Mouse (Mus musculus): ENCODE measurements around the gene Filip1. TPM values are rescaled to one million over a fixed set of nuclear protein-coding genes. Genes with fewer than 3 reads are reported as not detected.
A peak's percentile ranks its signal among the peaks of the same experiment; 100 is the strongest.

Filip1 gene
- total and polyA plus RNA-seq, 2 experiments from 2014 or later, result 5.9 to 9.2 TPM

DNA sequence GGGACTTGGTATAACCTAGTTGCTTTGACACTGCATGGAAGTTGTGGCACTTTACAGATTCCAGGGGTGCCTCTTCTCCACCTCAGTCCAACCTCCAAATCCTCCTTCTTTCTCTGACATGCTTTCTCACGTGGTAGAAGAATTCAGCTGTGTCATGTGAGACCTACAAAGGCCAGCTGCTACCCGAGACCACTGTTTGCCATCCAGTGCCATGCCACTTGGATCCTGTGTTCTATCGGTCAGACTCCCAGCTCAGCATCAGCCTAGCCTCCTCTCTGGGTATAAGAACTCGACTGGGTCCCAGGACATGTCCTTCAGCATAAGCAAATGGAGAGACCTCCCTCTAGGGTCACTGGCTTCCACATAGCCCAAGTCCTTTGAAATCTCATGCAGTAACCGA lies 47.6 kb downstream of the Filip1 start:
- ATAC-seq (no peak), DNase-seq (no peak)
- no peak overlapping the region for H3K27ac ChIP-seq (ENCODE audit: low read depth, low read length)
- H3K4me3 ChIP-seq (ENCODE audit: low read depth, low read length), result no peak overlapping the region
- no peak for TF ChIP-seq CTCF (IDR thresholded peaks at IDR 0.05; ENCODE audit: low read depth)
- H3K27me3 ChIP-seq (ENCODE audit: insufficient read depth, low read length), result no peaks in the 10 kb centered on the region
- no peaks in the 10 kb centered on the region for H3K4me1 ChIP-seq (ENCODE audit: insufficient read depth)
- no peak overlapping the region for H3K9ac ChIP-seq
- H3K9me3 ChIP-seq (ENCODE audit: low read length), result no peaks in the 10 kb centered on the region
- 81% methylated on average over 5 of the region's 5 CpGs for WGBS
- no peak overlapping the region for H3K4me2 ChIP-seq (ENCODE audit: low read depth)
- H3K36me3 ChIP-seq (ENCODE audit: insufficient read depth), result no peaks in the 10 kb centered on the region

DNA sequence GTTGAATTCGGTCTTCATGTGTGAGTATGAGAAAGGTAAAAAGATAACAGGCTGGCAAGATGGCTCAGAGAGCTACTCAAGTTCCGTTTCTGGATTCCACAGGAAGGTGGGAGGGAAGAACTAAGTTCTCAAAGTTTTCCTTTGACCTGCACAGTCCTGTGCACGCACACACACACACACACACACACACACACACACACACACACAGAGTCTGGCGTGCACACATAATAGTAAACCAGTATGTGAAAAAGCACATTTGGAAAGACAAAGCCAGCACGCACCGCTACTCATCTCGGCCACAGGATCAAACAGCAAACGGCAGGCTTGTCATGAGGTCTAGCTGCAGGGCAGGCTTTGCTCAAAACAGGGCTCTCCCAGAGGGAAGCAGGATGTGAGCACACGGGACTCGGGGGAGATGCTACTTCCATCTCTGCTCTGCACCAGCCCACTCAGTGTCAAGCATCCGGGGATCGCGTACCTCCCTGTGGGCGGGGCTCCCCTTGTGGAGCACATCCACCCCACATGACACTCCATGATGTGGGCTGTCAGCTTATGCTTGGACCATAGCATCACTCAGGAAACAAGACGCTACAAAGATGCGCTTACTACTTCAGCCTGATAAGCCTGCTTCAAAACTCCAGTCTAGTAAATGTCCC lies 50.9 kb downstream of the Filip1 start:
- peak; percentile 97 for ATAC-seq
- H3K9ac ChIP-seq, result peak overlapping the region; percentile 48
- TF ChIP-seq CTCF (IDR thresholded peaks at IDR 0.05; ENCODE audit: low read depth), result no peak

DNA sequence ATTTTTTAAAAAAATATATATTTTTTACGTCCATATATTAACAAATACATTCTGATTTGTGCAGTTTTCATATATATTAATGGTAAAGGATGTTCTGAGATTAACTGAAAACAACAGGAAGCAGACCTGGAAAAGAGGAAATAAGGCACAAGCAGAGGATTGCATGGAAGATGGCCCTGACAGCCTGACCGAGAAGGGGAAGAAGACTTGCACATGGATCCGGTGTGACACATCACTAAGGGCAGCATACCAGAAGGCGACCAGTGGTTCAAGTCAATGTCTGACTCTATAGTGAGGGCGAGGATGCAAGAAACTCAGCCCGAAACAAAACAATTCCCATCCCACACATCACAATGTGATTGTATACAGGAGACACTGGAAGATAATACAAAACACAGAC lies 52.2 kb downstream of the Filip1 start:
- Histone ChIP-seq H3K4me3 (ENCODE audit: low read depth, low read length) (no peak overlapping the region), H3K4me2 (ENCODE audit: low read depth) (no peak overlapping the region), H3K9ac (no peak overlapping the region), H3K27me3 (ENCODE audit: insufficient read depth, low read length) (no peaks in the 10 kb centered on the region), H3K36me3 (ENCODE audit: insufficient read depth) (no peaks in the 10 kb centered on the region), H3K27ac (ENCODE audit: low read depth, low read length) (no peak overlapping the region), H3K4me1 (ENCODE audit: insufficient read depth) (no peaks in the 10 kb centered on the region), H3K9me3 (ENCODE audit: low read length) (no peaks in the 10 kb centered on the region)
- ATAC-seq, result no peak
- no peak for TF ChIP-seq CTCF (IDR thresholded peaks at IDR 0.05; ENCODE audit: low read depth)
- 84% methylated on average over 6 of the region's 6 CpGs for WGBS
- no peak for DNase-seq

More for the DNA sequence above, 50.9 kb downstream of the Filip1 start:
- Histone ChIP-seq H3K4me1 (ENCODE audit: insufficient read depth) (no peaks in the 10 kb centered on the region), H3K36me3 (ENCODE audit: insufficient read depth) (no peaks in the 10 kb centered on the region), H3K27me3 (ENCODE audit: insufficient read depth, low read length) (no peaks in the 10 kb centered on the region), H3K4me2 (ENCODE audit: low read depth) (peak overlapping the region; percentile 39), H3K9me3 (ENCODE audit: low read length) (no peaks in the 10 kb centered on the region), H3K27ac (ENCODE audit: low read depth, low read length) (0 out of 2 replicates have a peak overlapping the region, but pooled peaks have one; percentile 9), H3K4me3 (ENCODE audit: low read depth, low read length) (peak overlapping the region; percentile 28)
- WGBS, result 43% methylated on average over 16 of the region's 16 CpGs
- peak; percentile 63 for DNase-seq

DNA sequence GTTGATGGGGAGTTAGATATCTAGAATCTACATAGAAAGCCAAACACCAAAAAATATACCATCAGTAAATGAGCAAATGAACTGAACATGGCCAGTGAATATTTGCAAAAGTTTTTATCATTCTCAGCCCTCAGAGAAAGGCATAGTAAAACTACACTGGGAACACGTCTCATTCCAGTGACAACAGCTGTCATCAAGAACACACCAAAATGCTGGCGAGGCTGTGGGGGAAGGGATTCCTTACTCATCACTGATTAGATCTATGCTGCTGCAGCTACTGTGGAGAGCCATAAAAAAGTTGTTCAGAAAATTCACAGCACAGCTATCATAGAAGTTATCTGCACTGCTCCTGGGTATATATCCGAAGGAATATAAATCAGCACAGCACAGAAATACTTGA lies 54.3 kb downstream of the Filip1 start:
- Histone ChIP-seq H3K36me3 (ENCODE audit: insufficient read depth) (no peaks in the 10 kb centered on the region), H3K9me3 (ENCODE audit: low read length) (no peaks in the 10 kb centered on the region), H3K9ac (no peak overlapping the region), H3K4me2 (ENCODE audit: low read depth) (no peak overlapping the region), H3K27me3 (ENCODE audit: insufficient read depth, low read length) (no peaks in the 10 kb centered on the region), H3K4me1 (ENCODE audit: insufficient read depth) (no peaks in the 10 kb centered on the region), H3K27ac (ENCODE audit: low read depth, low read length) (no peak overlapping the region), H3K4me3 (ENCODE audit: low read depth, low read length) (no peak overlapping the region)
- 75% methylated on average over 3 of the region's 3 CpGs for WGBS
- ATAC-seq, result no peak
- no peak for TF ChIP-seq CTCF (IDR thresholded peaks at IDR 0.05; ENCODE audit: low read depth)
- DNase-seq, result no peak

DNA sequence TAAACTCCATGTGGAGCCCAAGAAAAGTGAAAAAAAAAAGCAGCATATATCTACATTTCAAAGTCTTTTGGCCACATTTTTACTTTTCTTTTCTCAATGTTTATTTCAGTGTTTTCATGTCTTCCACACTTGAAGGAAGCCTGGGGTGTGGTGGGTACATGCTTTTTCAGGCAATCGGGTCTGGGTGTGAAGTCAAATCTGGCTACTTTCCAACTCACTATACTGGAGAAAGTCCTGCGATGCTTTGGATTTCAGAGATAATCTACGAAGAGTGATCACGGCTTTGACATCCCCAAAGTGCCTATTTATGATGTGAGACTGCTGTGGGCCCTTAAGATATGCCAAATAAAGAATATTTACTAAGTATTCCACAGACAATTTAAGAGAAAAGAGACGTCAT lies 57.7 kb downstream of the Filip1 start:
- H3K9ac ChIP-seq, result no peak overlapping the region
- no peak overlapping the region for H3K4me3 ChIP-seq (ENCODE audit: low read depth, low read length)
- DNase-seq (peak; percentile 33), ATAC-seq (peak; percentile 42; the same call in 1 of the 2 replicates)
- H3K27ac ChIP-seq (ENCODE audit: low read depth, low read length), result no peak overlapping the region
- WGBS, result 66% methylated on average over 5 of the region's 5 CpGs
- no peaks in the 10 kb centered on the region for H3K36me3 ChIP-seq (ENCODE audit: insufficient read depth)
- no peaks in the 10 kb centered on the region for H3K27me3 ChIP-seq (ENCODE audit: insufficient read depth, low read length)
- H3K4me1 ChIP-seq (ENCODE audit: insufficient read depth), result no peaks in the 10 kb centered on the region
- H3K4me2 ChIP-seq (ENCODE audit: low read depth), result no peak overlapping the region
- no peak for TF ChIP-seq CTCF (IDR thresholded peaks at IDR 0.05; ENCODE audit: low read depth)
- no peaks in the 10 kb centered on the region for H3K9me3 ChIP-seq (ENCODE audit: low read length)

DNA sequence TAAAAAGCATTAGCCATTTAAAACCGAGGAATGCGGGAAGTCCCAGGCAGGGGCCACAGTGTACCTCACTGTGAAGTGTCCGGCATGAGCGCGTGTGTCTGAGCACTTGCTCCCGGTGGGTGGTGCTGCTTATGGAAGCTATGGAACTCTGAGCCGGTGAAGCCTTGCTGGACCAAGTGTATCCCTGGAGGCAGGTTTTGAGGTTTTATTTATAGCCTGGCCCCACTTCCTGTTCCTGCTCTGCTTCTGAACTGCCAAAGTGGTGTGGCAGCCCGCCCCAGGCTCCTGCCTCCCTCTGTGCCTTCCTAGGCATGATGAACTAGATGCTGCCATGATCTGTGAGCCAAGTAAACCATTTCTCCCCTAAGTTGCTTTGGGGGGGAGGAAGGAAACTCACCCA lies 60.7 kb downstream of the Filip1 start:
- Histone ChIP-seq H3K4me1 (ENCODE audit: insufficient read depth) (no peaks in the 10 kb centered on the region), H3K4me3 (ENCODE audit: low read depth, low read length) (no peak overlapping the region), H3K27me3 (ENCODE audit: insufficient read depth, low read length) (no peaks in the 10 kb centered on the region), H3K27ac (ENCODE audit: low read depth, low read length) (no peak overlapping the region), H3K9me3 (ENCODE audit: low read length) (no peaks in the 10 kb centered on the region), H3K4me2 (ENCODE audit: low read depth) (no peak overlapping the region), H3K9ac (no peak overlapping the region), H3K36me3 (ENCODE audit: insufficient read depth) (no peaks in the 10 kb centered on the region)
- no peak for ATAC-seq
- 86% methylated on average over 8 of the region's 8 CpGs for WGBS
- no peak for TF ChIP-seq CTCF (IDR thresholded peaks at IDR 0.05; ENCODE audit: low read depth)
- DNase-seq, result no peak

DNA sequence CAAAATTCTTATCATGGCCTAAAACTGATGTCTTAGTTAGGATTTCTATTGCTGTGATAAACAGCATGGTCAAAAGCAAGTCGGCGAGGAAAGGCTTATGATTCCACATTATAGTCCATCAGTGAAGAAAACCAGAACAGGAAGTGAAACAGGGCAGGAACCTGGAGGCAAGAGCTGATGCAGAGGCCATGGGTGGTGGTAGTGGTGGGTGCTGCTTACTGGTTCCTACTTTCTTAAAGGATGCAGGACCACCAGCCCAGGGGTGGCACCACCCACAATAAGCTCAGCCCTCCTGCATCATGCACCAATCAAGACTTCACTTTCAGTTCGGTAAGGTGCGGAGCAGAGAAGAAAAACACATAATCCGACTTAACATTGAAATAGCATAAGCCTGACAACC lies 61.3 kb downstream of the Filip1 start:
- Histone ChIP-seq H3K4me3 (ENCODE audit: low read depth, low read length) (no peak overlapping the region), H3K27me3 (ENCODE audit: insufficient read depth, low read length) (no peaks in the 10 kb centered on the region), H3K27ac (ENCODE audit: low read depth, low read length) (no peak overlapping the region), H3K9ac (no peak overlapping the region), H3K36me3 (ENCODE audit: insufficient read depth) (no peaks in the 10 kb centered on the region), H3K4me1 (ENCODE audit: insufficient read depth) (no peaks in the 10 kb centered on the region), H3K9me3 (ENCODE audit: low read length) (no peaks in the 10 kb centered on the region), H3K4me2 (ENCODE audit: low read depth) (no peak overlapping the region)
- DNase-seq, result no peak
- WGBS, result 90% methylated on average over 5 of the region's 5 CpGs
- ATAC-seq, result no peak
- TF ChIP-seq CTCF (IDR thresholded peaks at IDR 0.05; ENCODE audit: low read depth), result no peak
